Mouse (Mus musculus): ENCODE measurements at regions not wholly inside any gene's neighbourhood (a gene's known extent, or its start where the extent isn't known, plus 50 kb on each side); places are given as distances from the start of the nearest gene placed in this dataset.

- TF ChIP-seq CTCF (conservative IDR thresholded peaks at IDR 0.05; ENCODE audit: low read length) (no peak), NANOG (IDR thresholded peaks at IDR 0.05; ENCODE audit: borderline replicate concordance, low read length) (no peak), POU5F1 (IDR thresholded peaks at IDR 0.05; ENCODE audit: borderline replicate concordance, low read length) (no peak)
Observed at GRCm38 (mm10) chr4:45674291-45674690, 124.5 kb upstream of the Aldh1b1 start.
